Mouse (Mus musculus) intestine, embryonic 15.5 days (tissue): Measurements from ENCODE around the gene Ints6. TPM values are rescaled to one million over a fixed set of nuclear protein-coding genes. Genes with fewer than 3 reads are reported as not detected.

Experiments
- ATAC-seq: fragments of 200-750 bp; cut with Nextera tagmentation; 2 replicates; pipeline ENCODE4 v1.8.0; 2017; ENCODE audit warnings: moderate TSS enrichment, moderate library complexity
- H3K27ac ChIP-seq: fragments of 300-500 bp; sonication (generic); 2 replicates; pipeline ENCODE4 v1.5.1; 2015; ENCODE audit warnings: mild to moderate bottlenecking, inconsistent platforms
- H3K27me3 ChIP-seq: fragments of 300-500 bp; sonication (generic); replicated peaks from 2 replicates; pipeline ENCODE4 v1.6.1; 2015; ENCODE audit warnings: inconsistent platforms
- H3K36me3 ChIP-seq: fragments of 300-500 bp; sonication (generic); 2 replicates; pipeline ENCODE4 v1.6.1; 2015; ENCODE audit warnings: inconsistent platforms
- H3K4me1 ChIP-seq: fragments of 300-500 bp; sonication (generic); replicated peaks from 2 replicates; pipeline ENCODE4 v1.6.1; 2015; ENCODE audit warnings: inconsistent platforms
- H3K4me2 ChIP-seq: fragments of 300-500 bp; sonication (generic); replicated peaks from 2 replicates; pipeline ENCODE4 v1.6.1; 2015; ENCODE audit warnings: mild to moderate bottlenecking, inconsistent platforms
- H3K4me3 ChIP-seq: fragments of 300-500 bp; sonication (generic); replicated peaks from 2 replicates; pipeline ENCODE4 v1.5.1; 2015; ENCODE audit warnings: inconsistent platforms
- H3K9ac ChIP-seq: fragments of 300-500 bp; sonication (generic); 2 replicates; pipeline ENCODE4 v1.6.1; 2015; ENCODE audit warnings: inconsistent platforms
- H3K9me3 ChIP-seq: fragments of 300-500 bp; sonication (generic); 2 replicates; pipeline ENCODE4 v1.6.1; 2016; ENCODE audit warnings: inconsistent platforms
- WGBS: fragments of 180-500 bp; shearing (Covaris S2); methylation state at CpG from one replicate; pipeline ENCODE4 v1.1.7; 2015; 5-methylcytosine and 5-hydroxymethylcytosine counted together
- polyA plus RNA-seq: library from polyadenylated mRNA; unstranded; fragments of >200 nt; fragmentation: Nextera tagmentation; extraction: Ambion mirVana; gene quantifications from 2 replicates; pipeline ENCODE4 v1.2.1, GENCODE M21; 2015

Ints6 gene
- polyA plus RNA-seq, 1 experiment from 2014 or later = 20.3 TPM

- H3K4me2 ChIP-seq = no peak overlapping the region
- no peaks in the 10 kb centered on the region for H3K9me3 ChIP-seq
- no peaks in the 10 kb centered on the region for H3K27me3 ChIP-seq
- H3K36me3 ChIP-seq = peaks cover 3% of the 10 kb centered on the region; the same call in 1 of the 2 replicates
- ATAC-seq = no peak
- H3K27ac ChIP-seq = no peak overlapping the region
- H3K9ac ChIP-seq = no peak overlapping the region
- H3K4me3 ChIP-seq = no peak overlapping the region
- WGBS = 59% methylated on average over 1 of the region's 1 CpGs
- no peaks in the 10 kb centered on the region for H3K4me1 ChIP-seq
These were observed 29.1 kb downstream of the Ints6 start for GRCm38 (mm10) chr14:62731902-62732301.

- no peaks in the 10 kb centered on the region for H3K36me3 ChIP-seq
- no peak for ATAC-seq
- no peaks in the 10 kb centered on the region for H3K4me1 ChIP-seq
- H3K27ac ChIP-seq = no peak overlapping the region
- H3K27me3 ChIP-seq = no peaks in the 10 kb centered on the region
- H3K9me3 ChIP-seq = no peaks in the 10 kb centered on the region
- H3K4me2 ChIP-seq = no peak overlapping the region
- no peak overlapping the region for H3K4me3 ChIP-seq
- H3K9ac ChIP-seq = no peak overlapping the region
These were observed 36.4 kb downstream of the Ints6 start for GRCm38 (mm10) chr14:62724560-62724959.

GRCm38 (mm10) chr14:62721625-62722024, 39.3 kb downstream of the Ints6 start:
- Histone ChIP-seq H3K4me3 (no peak overlapping the region), H3K36me3 (no peaks in the 10 kb centered on the region), H3K27ac (no peak overlapping the region), H3K27me3 (no peaks in the 10 kb centered on the region), H3K9me3 (no peaks in the 10 kb centered on the region), H3K9ac (no peak overlapping the region), H3K4me1 (no peaks in the 10 kb centered on the region), H3K4me2 (no peak overlapping the region)
- WGBS = 71% methylated on average over 1 of the region's 1 CpGs
- no peak for ATAC-seq

- no peak overlapping the region for H3K4me2 ChIP-seq
- no peak overlapping the region for H3K27ac ChIP-seq
- no peak overlapping the region for H3K9ac ChIP-seq
- H3K27me3 ChIP-seq = no peaks in the 10 kb centered on the region
- H3K36me3 ChIP-seq = 0 out of 2 replicates have a peak, but pooled peaks cover 6% of the 10 kb centered on the region
- ATAC-seq = no peak
- no peak overlapping the region for H3K4me3 ChIP-seq
- 81% methylated on average over 2 of the region's 2 CpGs for WGBS
- no peaks in the 10 kb centered on the region for H3K9me3 ChIP-seq
- H3K4me1 ChIP-seq = no peaks in the 10 kb centered on the region
These were observed 42.8 kb downstream of the Ints6 start for GRCm38 (mm10) chr14:62718161-62718560.

GRCm38 (mm10) chr14:62673646-62674045, 87.3 kb downstream of the Ints6 start:
- H3K4me1 ChIP-seq = no peaks in the 10 kb centered on the region
- no peak for ATAC-seq
- no peak overlapping the region for H3K27ac ChIP-seq
- no peaks in the 10 kb centered on the region for H3K27me3 ChIP-seq
- no peak overlapping the region for H3K4me3 ChIP-seq
- H3K4me2 ChIP-seq = no peak overlapping the region
- H3K9me3 ChIP-seq = no peaks in the 10 kb centered on the region
- 94% methylated on average over 3 of the region's 3 CpGs for WGBS
- no peaks in the 10 kb centered on the region for H3K36me3 ChIP-seq
- no peak overlapping the region for H3K9ac ChIP-seq

- no peak overlapping the region for H3K4me2 ChIP-seq
- no peak overlapping the region for H3K27ac ChIP-seq
- 47% methylated on average over 9 of the region's 9 CpGs for WGBS
- no peaks in the 10 kb centered on the region for H3K27me3 ChIP-seq
- H3K9me3 ChIP-seq = no peaks in the 10 kb centered on the region
- no peaks in the 10 kb centered on the region for H3K36me3 ChIP-seq
- ATAC-seq = no peak
- H3K4me1 ChIP-seq = no peaks in the 10 kb centered on the region
- H3K9ac ChIP-seq = no peak overlapping the region
- H3K4me3 ChIP-seq = no peak overlapping the region
These were observed 95.8 kb downstream of the Ints6 start for GRCm38 (mm10) chr14:62664976-62665673.

- WGBS = 78% methylated on average over 8 of the region's 8 CpGs
- Histone ChIP-seq H3K4me3 (no peak within 1 kb of the TSS), H3K4me2 (no peak within 1 kb of the TSS), H3K27ac (no peak within 1 kb of the TSS), H3K36me3 (no peaks in the 10 kb centered on the region), H3K4me1 (no peaks in the 10 kb centered on the region), H3K9me3 (no peaks in the 10 kb centered on the region), H3K9ac (no peak within 1 kb of the TSS), H3K27me3 (no peaks in the 10 kb centered on the region)
- no peak for ATAC-seq
These were observed 97.6 kb downstream of the Ints6 start, which contains the start of gene Serpine3 for GRCm38 (mm10) chr14:62663367-62663766. TSS of gene Serpine3 (plus strand) at chr14:62663667.

- H3K9ac ChIP-seq = no peak overlapping the region
- no peak for ATAC-seq
- no peak overlapping the region for H3K4me2 ChIP-seq
- no peaks in the 10 kb centered on the region for H3K9me3 ChIP-seq
- H3K4me1 ChIP-seq = no peaks in the 10 kb centered on the region
- H3K27me3 ChIP-seq = no peaks in the 10 kb centered on the region
- 48% methylated on average over 6 of the region's 6 CpGs for WGBS
- no peaks in the 10 kb centered on the region for H3K36me3 ChIP-seq
- H3K4me3 ChIP-seq = no peak overlapping the region
- no peak overlapping the region for H3K27ac ChIP-seq
These were observed 98.6 kb downstream of the Ints6 start for GRCm38 (mm10) chr14:62662381-62662780.

- 73% methylated on average over 3 of the region's 3 CpGs for WGBS
- no peak for ATAC-seq
- H3K36me3 ChIP-seq = no peaks in the 10 kb centered on the region
These were observed 103.5 kb downstream of the Ints6 start for GRCm38 (mm10) chr14:62657469-62657868.

GRCm38 (mm10) chr14:62655996-62656395, 105.0 kb downstream of the Ints6 start:
- Histone ChIP-seq H3K36me3 (no peaks in the 10 kb centered on the region), H3K4me2 (no peak overlapping the region), H3K27me3 (no peaks in the 10 kb centered on the region), H3K4me3 (no peak overlapping the region), H3K4me1 (no peaks in the 10 kb centered on the region), H3K27ac (no peak overlapping the region), H3K9me3 (no peaks in the 10 kb centered on the region), H3K9ac (no peak overlapping the region)
- 82% methylated on average over 7 of the region's 7 CpGs for WGBS
- ATAC-seq = no peak

More at GRCm38 (mm10) chr14:62657469-62657868, 103.5 kb downstream of the Ints6 start:
- Histone ChIP-seq H3K27me3 (no peaks in the 10 kb centered on the region), H3K9me3 (no peaks in the 10 kb centered on the region), H3K4me3 (no peak overlapping the region), H3K4me2 (no peak overlapping the region), H3K9ac (no peak overlapping the region), H3K4me1 (no peaks in the 10 kb centered on the region), H3K27ac (no peak overlapping the region)

GRCm38 (mm10) chr14:62651771-62652170, 109.2 kb downstream of the Ints6 start:
- Histone ChIP-seq H3K9ac (no peak overlapping the region), H3K36me3 (no peaks in the 10 kb centered on the region), H3K4me3 (no peak overlapping the region), H3K4me2 (no peak overlapping the region), H3K27ac (no peak overlapping the region), H3K27me3 (no peaks in the 10 kb centered on the region), H3K4me1 (no peaks in the 10 kb centered on the region), H3K9me3 (no peaks in the 10 kb centered on the region)
- no peak for ATAC-seq
- WGBS = 89% methylated on average over 3 of the region's 3 CpGs

- Histone ChIP-seq H3K4me3 (no peak overlapping the region), H3K27me3 (no peaks in the 10 kb centered on the region), H3K4me1 (no peaks in the 10 kb centered on the region), H3K27ac (no peak overlapping the region), H3K4me2 (no peak overlapping the region), H3K9me3 (no peaks in the 10 kb centered on the region), H3K9ac (no peak overlapping the region), H3K36me3 (no peaks in the 10 kb centered on the region)
- WGBS = 62% methylated on average over 3 of the region's 3 CpGs
- no peak for ATAC-seq
These were observed 110.6 kb downstream of the Ints6 start for GRCm38 (mm10) chr14:62650376-62650775.

GRCm38 (mm10) chr14:62648405-62648804, 112.6 kb downstream of the Ints6 start:
- 85% methylated on average over 6 of the region's 6 CpGs for WGBS
- no peak for ATAC-seq
- no peaks in the 10 kb centered on the region for H3K9me3 ChIP-seq
- no peaks in the 10 kb centered on the region for H3K27me3 ChIP-seq
- no peak overlapping the region for H3K4me3 ChIP-seq
- no peak overlapping the region for H3K27ac ChIP-seq
- no peak overlapping the region for H3K4me2 ChIP-seq
- no peaks in the 10 kb centered on the region for H3K4me1 ChIP-seq
- no peaks in the 10 kb centered on the region for H3K36me3 ChIP-seq
- H3K9ac ChIP-seq = no peak overlapping the region
